Mouse (Mus musculus): ENCODE results near the gene Cxcl15.
"Not testable (repeated sequence)": the region's sequence is repeated elsewhere in the genome, so short reads cannot be mapped to it uniquely, and the experiment has no call there.

The Cxcl15 gene

GRCm38 (mm10) chr5:90789306-90790073, 4.8 kb upstream of the Cxcl15 start:
- DNase-seq (ENCODE audit: low read depth, low spot score): no peak

GRCm38 (mm10) chr5:90790074-90790502, 4.2 kb upstream of the Cxcl15 start:
- DNase-seq (ENCODE audit: low read depth, low spot score): peak; percentile 34

GRCm38 (mm10) chr5:90795392-90795791, 1.1 kb downstream of the Cxcl15 start:
- DNase-seq (ENCODE audit: low read depth, low spot score): not testable (repeated sequence)

GRCm38 (mm10) chr5:90804574-90804973, 10.2 kb downstream of the Cxcl15 start:
- DNase-seq (ENCODE audit: low read depth, low spot score): no peak

GRCm38 (mm10) chr5:90806050-90806449, 11.7 kb downstream of the Cxcl15 start:
- DNase-seq (ENCODE audit: low read depth, low spot score): no peak

- DNase-seq (ENCODE audit: low read depth, low spot score): no peak
Measured at GRCm38 (mm10) chr5:90807176-90807950, 13.0 kb downstream of the Cxcl15 start.

GRCm38 (mm10) chr5:90819756-90820155, 25.4 kb downstream of the Cxcl15 start:
- peak; percentile 5 for DNase-seq (ENCODE audit: low read depth, low spot score)

GRCm38 (mm10) chr5:90832145-90832767, 37.9 kb downstream of the Cxcl15 start:
- no peak for DNase-seq (ENCODE audit: low read depth, low spot score)

- DNase-seq (ENCODE audit: low read depth, low spot score): no peak
Measured at GRCm38 (mm10) chr5:90832768-90833388, 38.5 kb downstream of the Cxcl15 start.

GRCm38 (mm10) chr5:90834436-90834835, 40.1 kb downstream of the Cxcl15 start:
- no peak for DNase-seq (ENCODE audit: low read depth, low spot score)

GRCm38 (mm10) chr5:90838582-90838981, 44.2 kb downstream of the Cxcl15 start:
- DNase-seq (ENCODE audit: low read depth, low spot score): no peak

- DNase-seq (ENCODE audit: low read depth, low spot score): no peak
Measured at GRCm38 (mm10) chr5:90840902-90841869, 46.9 kb downstream of the Cxcl15 start.

- no peak for DNase-seq (ENCODE audit: low read depth, low spot score)
Measured at GRCm38 (mm10) chr5:90843891-90844290, 49.6 kb downstream of the Cxcl15 start.

- DNase-seq (ENCODE audit: low read depth, low spot score): not testable (repeated sequence)
Measured at GRCm38 (mm10) chr5:90850096-90850495, 55.8 kb downstream of the Cxcl15 start.

GRCm38 (mm10) chr5:90851391-90851790, 57.1 kb downstream of the Cxcl15 start:
- not testable (repeated sequence) for DNase-seq (ENCODE audit: low read depth, low spot score)
